Mouse (Mus musculus) heart, embryonic 15.5 days (tissue): ENCODE measurements around the gene Adcyap1r1. TPM values are rescaled to one million over a fixed set of nuclear protein-coding genes. Genes with fewer than 3 reads are reported as not detected.

Source experiments
- ATAC-seq: fragments of 200-750 bp; cut with Nextera tagmentation; replicated peaks from 2 replicates; pipeline ENCODE4 v1.8.0; 2017; ENCODE audit warnings: low read depth, moderate TSS enrichment; ENCODE audit not compliant: insufficient number of reproducible peaks, insufficient read depth, low FRiP score
- H3K27ac ChIP-seq: fragments of 300-500 bp; sonication (generic); 2 replicates; pipeline ENCODE4 v1.5.1; 2015; ENCODE audit warnings: mild to moderate bottlenecking, inconsistent platforms
- H3K27me3 ChIP-seq: fragments of 300-500 bp; sonication (generic); 2 replicates; pipeline ENCODE4 v1.6.1; 2015; ENCODE audit warnings: inconsistent platforms
- H3K36me3 ChIP-seq: fragments of 300-500 bp; sonication (generic); 2 replicates; pipeline ENCODE4 v1.6.1; 2015; ENCODE audit warnings: mild to moderate bottlenecking, inconsistent platforms
- H3K4me1 ChIP-seq: fragments of 300-500 bp; sonication (generic); replicated peaks from 2 replicates; pipeline ENCODE4 v1.6.1; 2015; ENCODE audit warnings: inconsistent platforms
- H3K4me2 ChIP-seq: fragments of 300-500 bp; sonication (generic); 2 replicates; pipeline ENCODE4 v1.6.1; 2015; ENCODE audit warnings: inconsistent platforms, mild to moderate bottlenecking, moderate library complexity
- H3K4me3 ChIP-seq: fragments of 300-500 bp; sonication (generic); 2 replicates; pipeline ENCODE4 v1.5.1; 2015; ENCODE audit warnings: mild to moderate bottlenecking, inconsistent platforms
- H3K9ac ChIP-seq: fragments of 300-500 bp; sonication (generic); 2 replicates; pipeline ENCODE4 v1.6.1; 2015; ENCODE audit warnings: mild to moderate bottlenecking, inconsistent platforms
- H3K9me3 ChIP-seq: fragments of 300-500 bp; sonication (generic); replicated peaks from 2 replicates; pipeline ENCODE4 v1.6.1; 2016; ENCODE audit warnings: inconsistent platforms
- WGBS: fragments of 180-500 bp; shearing (Covaris S2); methylation state at CpG from one replicate; pipeline ENCODE4 v1.1.7; 2015; ENCODE audit warnings: mixed read lengths; 5-methylcytosine and 5-hydroxymethylcytosine counted together
- polyA plus RNA-seq: library from polyadenylated mRNA; unstranded; fragments of >200 nt; fragmentation: Nextera tagmentation; extraction: Ambion mirVana; gene quantifications from 2 replicates; pipeline ENCODE4 v1.2.1, GENCODE M21; 2015

The Adcyap1r1 gene
- polyA plus RNA-seq, 1 experiment from 2014 or later, result 2.6 TPM

DNA sequence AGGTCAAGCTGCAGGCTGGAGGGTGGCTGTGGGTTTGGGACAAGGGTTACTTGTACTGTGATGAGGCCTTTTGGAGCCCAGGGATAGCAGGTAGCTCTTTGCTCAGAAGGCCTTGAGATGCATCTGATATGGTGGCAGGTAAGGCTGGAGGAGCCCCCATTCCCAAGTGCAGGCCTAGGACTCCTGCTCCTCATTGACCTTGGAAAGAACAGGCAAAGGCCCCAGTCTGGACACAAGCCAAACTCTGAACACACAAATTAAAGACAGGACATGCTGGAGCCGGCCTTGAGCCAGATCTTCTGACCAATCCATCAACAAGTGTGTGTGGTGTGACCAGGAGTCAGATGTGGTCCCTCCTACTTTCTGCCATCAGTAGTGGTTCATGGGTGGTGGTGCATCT lies 1.8 kb downstream of the Adcyap1r1 start:
- no peak overlapping the region for H3K27ac ChIP-seq
- H3K4me3 ChIP-seq, result no peak overlapping the region
- H3K27me3 ChIP-seq, result peaks cover 83% of the 10 kb centered on the region
- peaks cover 19% of the 10 kb centered on the region for H3K4me1 ChIP-seq
- no peak for ATAC-seq
- H3K9me3 ChIP-seq, result no peaks in the 10 kb centered on the region
- H3K36me3 ChIP-seq, result no peaks in the 10 kb centered on the region
- H3K9ac ChIP-seq, result no peak overlapping the region
- H3K4me2 ChIP-seq, result peak overlapping the region; percentile 83
- 19% methylated on average over 1 of the region's 1 CpGs for WGBS

- Histone ChIP-seq H3K4me1 (peaks cover 19% of the 10 kb centered on the region), H3K4me2 (no peak overlapping the region), H3K9me3 (no peaks in the 10 kb centered on the region), H3K27me3 (peaks cover 65% of the 10 kb centered on the region), H3K36me3 (no peaks in the 10 kb centered on the region), H3K9ac (no peak overlapping the region), H3K27ac (no peak overlapping the region), H3K4me3 (no peak overlapping the region)
- 70% methylated on average over 5 of the region's 5 CpGs for WGBS
- ATAC-seq, result no peak
These were observed 3.9 kb downstream of the Adcyap1r1 start for GRCm38 (mm10) chr6:55455641-55456040.

DNA sequence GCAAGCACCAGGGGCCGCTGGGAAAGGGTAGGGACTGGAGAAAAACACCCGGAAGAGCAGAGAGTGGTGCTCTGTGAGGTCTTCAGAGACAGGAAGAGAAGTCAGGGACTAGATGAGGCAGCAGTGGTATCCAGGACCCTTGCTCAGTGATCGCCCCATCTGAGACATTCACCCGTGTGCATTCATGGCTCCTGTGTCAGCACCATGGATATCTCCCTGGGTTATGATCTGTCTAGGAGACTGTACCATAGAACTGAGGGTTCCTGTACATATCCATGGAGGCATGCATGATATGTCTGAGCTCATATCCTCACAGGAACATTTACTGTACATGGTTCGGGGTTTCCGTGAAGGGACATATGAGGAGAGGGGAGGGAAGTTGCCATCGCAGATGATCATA lies 5.9 kb downstream of the Adcyap1r1 start:
- Histone ChIP-seq H3K4me2 (no peak overlapping the region), H3K9ac (no peak overlapping the region), H3K36me3 (no peaks in the 10 kb centered on the region), H3K27ac (no peak overlapping the region), H3K4me1 (peaks cover 7% of the 10 kb centered on the region; the same call in 1 of the 2 replicates), H3K4me3 (no peak overlapping the region), H3K27me3 (peaks cover 56% of the 10 kb centered on the region), H3K9me3 (no peaks in the 10 kb centered on the region)
- 62% methylated on average over 7 of the region's 7 CpGs for WGBS
- ATAC-seq, result no peak

DNA sequence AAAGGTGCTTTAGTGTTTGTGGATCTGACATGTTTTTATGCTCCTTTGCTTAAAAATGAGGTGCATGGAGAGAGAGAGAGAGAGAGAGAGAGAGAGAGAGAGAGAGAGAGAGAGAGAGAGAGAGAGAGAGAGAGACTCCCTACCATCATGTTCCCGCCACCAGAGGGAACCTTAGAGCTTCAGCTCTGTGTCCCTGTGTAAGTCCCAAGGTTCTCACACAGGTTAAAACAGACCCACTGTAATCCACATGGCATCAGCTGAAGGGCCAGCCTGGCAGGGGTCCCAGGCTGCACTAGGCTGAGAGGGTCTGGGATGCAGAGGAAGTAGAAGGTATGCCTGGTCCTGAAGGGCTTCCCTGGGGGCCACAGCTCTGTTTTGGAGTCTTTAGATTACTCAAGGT lies 6.4 kb downstream of the Adcyap1r1 start:
- H3K4me1 ChIP-seq, result peaks cover 7% of the 10 kb centered on the region; the same call in 1 of the 2 replicates
- H3K4me2 ChIP-seq, result no peak overlapping the region
- H3K9me3 ChIP-seq, result no peaks in the 10 kb centered on the region
- H3K9ac ChIP-seq, result no peak overlapping the region
- H3K27ac ChIP-seq, result no peak overlapping the region
- WGBS, result 39% methylated on average over 1 of the region's 1 CpGs
- peaks cover 52% of the 10 kb centered on the region for H3K27me3 ChIP-seq
- no peak overlapping the region for H3K4me3 ChIP-seq
- H3K36me3 ChIP-seq, result no peaks in the 10 kb centered on the region
- no peak for ATAC-seq

GRCm38 (mm10) chr6:55459545-55460397 lies 8.0 kb downstream of the Adcyap1r1 start:
- H3K36me3 ChIP-seq, result no peaks in the 10 kb centered on the region
- ATAC-seq, result no peak
- no peak overlapping the region for H3K27ac ChIP-seq
- no peaks in the 10 kb centered on the region for H3K4me1 ChIP-seq
- peaks cover 38% of the 10 kb centered on the region for H3K27me3 ChIP-seq
- no peaks in the 10 kb centered on the region for H3K9me3 ChIP-seq
- no peak overlapping the region for H3K9ac ChIP-seq
- no peak overlapping the region for H3K4me3 ChIP-seq
- WGBS, result 80% methylated on average over 20 of the region's 20 CpGs
- H3K4me2 ChIP-seq, result no peak overlapping the region

GRCm38 (mm10) chr6:55461141-55461540 lies 9.4 kb downstream of the Adcyap1r1 start:
- Histone ChIP-seq H3K27ac (no peak overlapping the region), H3K36me3 (no peaks in the 10 kb centered on the region), H3K4me2 (no peak overlapping the region), H3K4me1 (no peaks in the 10 kb centered on the region), H3K9ac (no peak overlapping the region), H3K4me3 (no peak overlapping the region), H3K27me3 (peaks cover 26% of the 10 kb centered on the region), H3K9me3 (no peaks in the 10 kb centered on the region)
- no peak for ATAC-seq
- WGBS, result 54% methylated on average over 5 of the region's 5 CpGs

- Histone ChIP-seq H3K4me3 (no peak overlapping the region), H3K27ac (no peak overlapping the region), H3K9me3 (no peaks in the 10 kb centered on the region), H3K9ac (no peak overlapping the region), H3K4me2 (no peak overlapping the region), H3K27me3 (peaks cover 22% of the 10 kb centered on the region), H3K36me3 (no peaks in the 10 kb centered on the region), H3K4me1 (no peaks in the 10 kb centered on the region)
- WGBS, result 55% methylated on average over 2 of the region's 2 CpGs
- no peak for ATAC-seq
These were observed 9.9 kb downstream of the Adcyap1r1 start for GRCm38 (mm10) chr6:55461678-55462077.

DNA sequence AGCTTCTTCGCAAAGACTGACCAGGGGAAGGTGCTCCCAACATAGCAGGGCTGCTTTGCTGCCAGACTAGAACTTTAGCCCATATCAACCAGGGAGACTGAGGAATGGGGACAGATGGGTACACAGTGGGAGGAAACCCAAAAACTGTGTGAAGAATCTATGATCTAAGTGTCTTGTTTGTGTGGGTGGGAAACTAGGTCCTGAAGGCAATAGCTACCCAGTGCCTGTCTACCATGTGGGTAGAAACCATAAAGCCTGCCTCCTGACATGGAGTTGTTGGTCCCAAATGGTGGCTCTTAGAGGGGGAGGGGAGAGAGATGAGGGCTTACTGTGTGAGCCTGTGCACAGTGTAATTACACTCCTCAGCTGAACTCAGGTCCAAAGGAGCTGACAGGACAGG lies 10.6 kb downstream of the Adcyap1r1 start:
- no peaks in the 10 kb centered on the region for H3K9me3 ChIP-seq
- H3K27ac ChIP-seq, result no peak overlapping the region
- no peak for ATAC-seq
- H3K27me3 ChIP-seq, result peaks cover 17% of the 10 kb centered on the region
- H3K4me2 ChIP-seq, result no peak overlapping the region
- H3K9ac ChIP-seq, result no peak overlapping the region
- WGBS, result 80% methylated on average over 1 of the region's 1 CpGs
- H3K4me3 ChIP-seq, result no peak overlapping the region
- H3K4me1 ChIP-seq, result no peaks in the 10 kb centered on the region
- H3K36me3 ChIP-seq, result no peaks in the 10 kb centered on the region

DNA sequence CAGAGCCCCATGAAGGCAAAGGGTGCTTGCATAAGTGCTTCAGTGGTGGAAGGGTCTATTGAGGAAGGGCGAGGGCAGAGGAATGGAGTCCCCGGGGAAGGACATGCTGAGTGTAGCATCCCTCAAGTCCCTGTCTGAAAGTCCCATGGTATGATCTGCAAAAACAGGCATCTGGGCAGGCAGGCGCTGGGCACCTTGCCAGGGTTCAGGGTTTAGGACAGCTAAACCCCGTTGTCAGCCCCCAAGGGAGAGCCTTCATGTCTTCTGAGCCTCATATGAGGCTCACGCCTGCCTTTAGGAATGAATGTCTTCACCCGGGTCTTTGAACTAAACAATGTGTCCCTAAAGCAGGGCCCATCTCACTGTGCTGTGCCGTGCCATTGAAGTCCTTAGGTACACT lies 12.2 kb downstream of the Adcyap1r1 start:
- no peaks in the 10 kb centered on the region for H3K9me3 ChIP-seq
- H3K4me3 ChIP-seq, result no peak overlapping the region
- no peak for ATAC-seq
- no peak overlapping the region for H3K9ac ChIP-seq
- no peak overlapping the region for H3K4me2 ChIP-seq
- H3K27me3 ChIP-seq, result peaks cover 12% of the 10 kb centered on the region; the same call in 1 of the 2 replicates
- no peak overlapping the region for H3K27ac ChIP-seq
- no peaks in the 10 kb centered on the region for H3K36me3 ChIP-seq
- H3K4me1 ChIP-seq, result no peaks in the 10 kb centered on the region
- WGBS, result 66% methylated on average over 7 of the region's 7 CpGs

DNA sequence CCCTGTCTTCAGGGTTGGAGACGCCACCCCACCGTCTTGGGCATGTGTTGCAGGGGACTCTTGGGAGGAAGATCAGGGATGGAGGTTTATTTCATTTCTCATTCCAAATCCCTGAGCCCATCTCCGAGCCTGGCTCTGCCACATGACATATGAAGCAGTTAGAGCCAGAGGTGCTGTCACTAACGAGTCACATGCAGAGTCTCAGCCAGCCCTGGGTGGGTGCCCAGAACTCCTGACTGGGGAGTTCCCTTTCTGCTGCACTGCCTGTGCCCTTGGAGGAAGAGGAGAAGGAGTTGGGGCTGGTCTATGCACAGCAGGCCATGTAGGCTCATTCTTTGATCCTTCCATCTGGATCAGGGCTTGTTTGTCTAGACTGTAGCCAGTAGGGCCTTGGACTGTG lies 13.5 kb downstream of the Adcyap1r1 start:
- H3K27ac ChIP-seq, result no peak overlapping the region
- H3K27me3 ChIP-seq, result peaks cover 12% of the 10 kb centered on the region; the same call in 1 of the 2 replicates
- WGBS, result 74% methylated on average over 4 of the region's 4 CpGs
- H3K4me3 ChIP-seq, result no peak overlapping the region
- H3K4me2 ChIP-seq, result no peak overlapping the region
- no peak for ATAC-seq
- H3K36me3 ChIP-seq, result no peaks in the 10 kb centered on the region
- H3K4me1 ChIP-seq, result no peaks in the 10 kb centered on the region
- H3K9ac ChIP-seq, result no peak overlapping the region
- H3K9me3 ChIP-seq, result no peaks in the 10 kb centered on the region

GRCm38 (mm10) chr6:55466301-55466761 lies 14.6 kb downstream of the Adcyap1r1 start:
- peaks cover 8% of the 10 kb centered on the region; the same call in 1 of the 2 replicates for H3K27me3 ChIP-seq
- no peak overlapping the region for H3K4me2 ChIP-seq
- no peaks in the 10 kb centered on the region for H3K9me3 ChIP-seq
- no peak overlapping the region for H3K27ac ChIP-seq
- no peak overlapping the region for H3K9ac ChIP-seq
- ATAC-seq, result no peak
- no peaks in the 10 kb centered on the region for H3K4me1 ChIP-seq
- no peak overlapping the region for H3K4me3 ChIP-seq
- no peaks in the 10 kb centered on the region for H3K36me3 ChIP-seq

DNA sequence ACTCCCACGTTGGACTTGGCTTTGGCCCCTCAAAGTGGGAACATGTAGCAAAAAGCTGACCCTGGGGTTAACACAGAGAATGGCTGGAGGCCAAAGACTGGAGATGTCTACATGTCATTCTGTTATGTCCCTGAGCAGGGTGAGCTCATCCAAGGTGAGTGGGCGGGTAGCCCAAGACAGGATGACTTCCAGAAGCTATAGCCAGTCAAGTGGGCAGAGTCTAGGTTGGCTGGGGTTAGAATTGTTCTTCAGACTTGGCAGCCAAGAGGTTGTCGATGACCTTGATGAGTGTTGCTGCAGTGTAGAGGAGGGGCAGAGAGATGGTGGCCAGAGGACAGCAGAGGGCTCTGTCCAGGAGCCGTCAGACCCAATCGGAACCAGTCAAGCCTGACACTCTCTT lies 18.9 kb downstream of the Adcyap1r1 start:
- no peaks in the 10 kb centered on the region for H3K9me3 ChIP-seq
- H3K9ac ChIP-seq, result no peak overlapping the region
- H3K4me1 ChIP-seq, result no peaks in the 10 kb centered on the region
- H3K27me3 ChIP-seq, result peaks cover 10% of the 10 kb centered on the region; the same call in 1 of the 2 replicates
- no peak overlapping the region for H3K4me3 ChIP-seq
- ATAC-seq, result no peak
- no peak overlapping the region for H3K27ac ChIP-seq
- WGBS, result 77% methylated on average over 5 of the region's 5 CpGs
- no peaks in the 10 kb centered on the region for H3K36me3 ChIP-seq
- H3K4me2 ChIP-seq, result no peak overlapping the region
